Mouse (Mus musculus) spleen, adult 2 months (tissue): ENCODE results near the gene Glmp.
"Not testable (repeated sequence)": the region's sequence is repeated elsewhere in the genome, so short reads cannot be mapped to it uniquely, and the experiment has no call there.

Experiments
- CTCF ChIP-seq: fragments of 200-500 bp; IDR thresholded peaks from 2 replicates; pipeline ENCODE4 v1.5.1; 2011; ENCODE audit warnings: mild to moderate bottlenecking, inconsistent platforms; ENCODE audit not compliant: insufficient read depth, insufficient read length, insufficient replicate concordance; ENCODE audit errors: extremely low read depth
- POLR2A ChIP-seq: fragments of 200-500 bp; IDR thresholded peaks from 2 replicates; pipeline ENCODE4 v1.6.1; 2011; ENCODE audit warnings: low read depth, low read length, inconsistent platforms

GRCm38 (mm10) chr3:88295272-88295671 is 29.6 kb upstream of the Glmp start:
- not testable (repeated sequence) for TF ChIP-seq CTCF, POLR2A
